Mouse (Mus musculus) midbrain, embryonic 14.5 days (tissue): ENCODE measurements at regions not wholly inside any gene's neighbourhood (a gene's known extent, or its start where the extent isn't known, plus 50 kb on each side); places are given as distances from the start of the nearest gene placed in this dataset.
"Not testable (repeated sequence)": the region's sequence is repeated elsewhere in the genome, so short reads cannot be mapped to it uniquely, and the experiment has no call there.

ENCODE experiments used
- ATAC-seq: fragments of 200-750 bp; cut with Nextera tagmentation; 2 replicates; pipeline ENCODE4 v1.8.0; 2017; ENCODE audit warnings: moderate number of reproducible peaks, moderate library complexity; ENCODE audit not compliant: low FRiP score, low TSS enrichment
- DNase-seq: peaks from one replicate; pipeline ENCODE4 v3.0.0-alpha.2; 2015
- H3K27ac ChIP-seq: fragments of 300-500 bp; sonication (generic); replicated peaks from 2 replicates; pipeline ENCODE4 v1.5.1; 2014; ENCODE audit warnings: mild to moderate bottlenecking, low read depth, low read length, moderate library complexity
- H3K27me3 ChIP-seq: fragments of 300-500 bp; sonication (generic); 2 replicates; pipeline ENCODE4 v1.6.1; 2014; ENCODE audit warnings: low read length, control low read depth, mixed read lengths; ENCODE audit not compliant: control insufficient read depth, insufficient read depth
- H3K36me3 ChIP-seq: fragments of 300-500 bp; sonication (generic); 2 replicates; pipeline ENCODE4 v1.6.1; 2014; ENCODE audit warnings: low read length, control low read depth; ENCODE audit not compliant: control insufficient read depth, insufficient read depth
- H3K4me1 ChIP-seq: fragments of 300-500 bp; sonication (generic); 2 replicates; pipeline ENCODE4 v1.6.1; 2014; ENCODE audit warnings: mild to moderate bottlenecking, antibody characterized with exemption, low read length, control low read depth; ENCODE audit not compliant: control insufficient read depth, insufficient read depth
- H3K4me2 ChIP-seq: fragments of 300-500 bp; sonication (generic); 2 replicates; pipeline ENCODE4 v1.6.1; 2014; ENCODE audit warnings: mild to moderate bottlenecking, low read length, moderate library complexity
- H3K4me3 ChIP-seq: fragments of 300-500 bp; sonication (generic); replicated peaks from 2 replicates; pipeline ENCODE4 v1.5.1; 2014; ENCODE audit warnings: low read depth, low read length
- H3K9ac ChIP-seq: fragments of 300-500 bp; sonication (generic); replicated peaks from 2 replicates; pipeline ENCODE4 v1.6.1; 2014; ENCODE audit warnings: mild to moderate bottlenecking, low read length, moderate library complexity
- H3K9me3 ChIP-seq: fragments of 300-500 bp; sonication (generic); 2 replicates; pipeline ENCODE4 v1.6.1; 2016; ENCODE audit warnings: low read length, control low read depth, mixed read lengths; ENCODE audit not compliant: control insufficient read depth
- WGBS: fragments of 180-500 bp; shearing (Covaris S2); extraction: QIAGEN DNeasy Blood & Tissue Kit; methylation state at CpG from one replicate; pipeline ENCODE4 v1.1.7; 2014; 5-methylcytosine and 5-hydroxymethylcytosine counted together

GRCm38 (mm10) chr8:103643621-103644020, 457.8 kb upstream of the Cdh5 start:
- 86% methylated on average over 2 of the region's 2 CpGs for WGBS
- no peaks in the 10 kb centered on the region for H3K27me3 ChIP-seq
- H3K27ac ChIP-seq = no peak overlapping the region
- no peak overlapping the region for H3K4me2 ChIP-seq
- ATAC-seq = no peak
- no peaks in the 10 kb centered on the region for H3K9me3 ChIP-seq
- no peaks in the 10 kb centered on the region for H3K4me1 ChIP-seq
- H3K9ac ChIP-seq = no peak overlapping the region
- H3K36me3 ChIP-seq = no peaks in the 10 kb centered on the region
- no peak overlapping the region for H3K4me3 ChIP-seq
- DNase-seq = no peak

- H3K4me3 ChIP-seq = no peak overlapping the region
- H3K9me3 ChIP-seq = no peaks in the 10 kb centered on the region
- H3K36me3 ChIP-seq = no peaks in the 10 kb centered on the region
- no peaks in the 10 kb centered on the region for H3K27me3 ChIP-seq
- H3K27ac ChIP-seq = no peak overlapping the region
- H3K4me2 ChIP-seq = no peak overlapping the region
- 72% methylated on average over 6 of the region's 6 CpGs for WGBS
- no peak for ATAC-seq
- no peaks in the 10 kb centered on the region for H3K4me1 ChIP-seq
- no peak overlapping the region for H3K9ac ChIP-seq
- peak; percentile 61 for DNase-seq
These were observed 457.3 kb upstream of the Cdh5 start for GRCm38 (mm10) chr8:103644106-103644505.

GRCm38 (mm10) chr8:103644845-103645244, 456.6 kb upstream of the Cdh5 start:
- Histone ChIP-seq H3K9me3 (no peaks in the 10 kb centered on the region), H3K4me3 (no peak overlapping the region), H3K36me3 (no peaks in the 10 kb centered on the region), H3K27me3 (no peaks in the 10 kb centered on the region), H3K27ac (no peak overlapping the region), H3K4me2 (no peak overlapping the region), H3K9ac (no peak overlapping the region), H3K4me1 (no peaks in the 10 kb centered on the region)
- no peak for ATAC-seq
- WGBS = 84% methylated on average over 3 of the region's 3 CpGs
- DNase-seq = no peak

- H3K4me3 ChIP-seq = no peak overlapping the region
- DNase-seq = no peak
- ATAC-seq = no peak
- no peaks in the 10 kb centered on the region for H3K36me3 ChIP-seq
- H3K9ac ChIP-seq = no peak overlapping the region
- H3K4me1 ChIP-seq = no peaks in the 10 kb centered on the region
- H3K27me3 ChIP-seq = no peaks in the 10 kb centered on the region
- WGBS = 77% methylated on average over 1 of the region's 1 CpGs
- H3K4me2 ChIP-seq = no peak overlapping the region
- no peak overlapping the region for H3K27ac ChIP-seq
- H3K9me3 ChIP-seq = no peaks in the 10 kb centered on the region
These were observed 436.6 kb upstream of the Cdh5 start for GRCm38 (mm10) chr8:103664796-103665195.

GRCm38 (mm10) chr8:103686233-103686632, 415.2 kb upstream of the Cdh5 start:
- ATAC-seq, DNase-seq, H3K27ac ChIP-seq, H3K27me3 ChIP-seq, H3K4me2 ChIP-seq, H3K9me3 ChIP-seq, H3K4me1 ChIP-seq, H3K9ac ChIP-seq, H3K4me3 ChIP-seq, H3K36me3 ChIP-seq: not testable (repeated sequence)
- WGBS = 89% methylated on average over 5 of the region's 5 CpGs

- WGBS = 94% methylated on average over 1 of the region's 1 CpGs
- Histone ChIP-seq H3K27ac (no peak overlapping the region), H3K4me3 (no peak overlapping the region), H3K9ac (no peak overlapping the region), H3K36me3 (no peaks in the 10 kb centered on the region), H3K9me3 (no peaks in the 10 kb centered on the region), H3K27me3 (no peaks in the 10 kb centered on the region), H3K4me1 (no peaks in the 10 kb centered on the region), H3K4me2 (no peak overlapping the region)
- ATAC-seq = no peak
- DNase-seq = no peak
These were observed 411.0 kb upstream of the Cdh5 start for GRCm38 (mm10) chr8:103690438-103690837.

- Histone ChIP-seq H3K9ac (no peak overlapping the region), H3K36me3 (no peaks in the 10 kb centered on the region), H3K4me2 (no peak overlapping the region), H3K27me3 (no peaks in the 10 kb centered on the region), H3K27ac (no peak overlapping the region), H3K4me3 (no peak overlapping the region), H3K9me3 (peaks cover 4% of the 10 kb centered on the region; the same call in 1 of the 2 replicates), H3K4me1 (no peaks in the 10 kb centered on the region)
- no peak for ATAC-seq
- DNase-seq = no peak
- 98% methylated on average over 8 of the region's 8 CpGs for WGBS
These were observed 407.9 kb upstream of the Cdh5 start for GRCm38 (mm10) chr8:103693531-103693930.

- ATAC-seq (no peak), DNase-seq (no peak)
- peaks cover 4% of the 10 kb centered on the region; the same call in 1 of the 2 replicates for H3K9me3 ChIP-seq
- no peak overlapping the region for H3K4me3 ChIP-seq
- 90% methylated on average over 7 of the region's 7 CpGs for WGBS
- no peak overlapping the region for H3K27ac ChIP-seq
- H3K9ac ChIP-seq = no peak overlapping the region
- no peaks in the 10 kb centered on the region for H3K27me3 ChIP-seq
- H3K36me3 ChIP-seq = no peaks in the 10 kb centered on the region
- no peaks in the 10 kb centered on the region for H3K4me1 ChIP-seq
- no peak overlapping the region for H3K4me2 ChIP-seq
These were observed 407.0 kb upstream of the Cdh5 start for GRCm38 (mm10) chr8:103694331-103694891.

GRCm38 (mm10) chr8:103699016-103699520, 402.4 kb upstream of the Cdh5 start:
- Histone ChIP-seq H3K4me2 (no peak overlapping the region), H3K36me3 (no peaks in the 10 kb centered on the region), H3K27ac (no peak overlapping the region), H3K4me3 (no peak overlapping the region), H3K9ac (no peak overlapping the region), H3K4me1 (no peaks in the 10 kb centered on the region), H3K27me3 (no peaks in the 10 kb centered on the region), H3K9me3 (peaks cover 4% of the 10 kb centered on the region; the same call in 1 of the 2 replicates)
- ATAC-seq = no peak
- DNase-seq = no peak
- WGBS = 86% methylated on average over 1 of the region's 1 CpGs
